Mouse (Mus musculus) myocyte (in vitro differentiated cells): ENCODE data around the gene Avil.

ENCODE experiments used
- CEBPB ChIP-seq: IDR thresholded peaks from 2 replicates; pipeline ENCODE4 v1.6.1; 2011; ENCODE audit warnings: mild to moderate bottlenecking, moderate library complexity; ENCODE audit not compliant: poor library complexity, insufficient read depth, severe bottlenecking
- MAX ChIP-seq: IDR thresholded peaks from one replicate; pipeline ENCODE4 v1.6.1; 2011; ENCODE audit warnings: low read depth, mild to moderate bottlenecking, control low read depth
- MYOD1 ChIP-seq, 3 experiments: IDR thresholded peaks; one replicate each; pipeline ENCODE4 v1.6.1; 2011; ENCODE audit warnings: control low read depth in 2 of 3, low read depth in 2 of 3, mild to moderate bottlenecking in 2 of 3, moderate library complexity in 1 of 3; ENCODE audit not compliant: insufficient read length in 2 of 3, control insufficient read depth in 1 of 3
- MYOG ChIP-seq, 3 experiments: IDR thresholded peaks; one replicate each; pipeline ENCODE4 v1.6.1; 2011; ENCODE audit warnings: control low read depth in 2 of 3, low read depth in 2 of 3, mild to moderate bottlenecking in 2 of 3; ENCODE audit not compliant: insufficient read length in 2 of 3, control insufficient read depth in 1 of 3, insufficient read depth in 1 of 3
- POLR2A ChIP-seq: IDR thresholded peaks from one replicate; pipeline ENCODE4 v1.6.1; 2011; ENCODE audit warnings: low read depth, mild to moderate bottlenecking, control low read depth, moderate library complexity; ENCODE audit not compliant: insufficient read length
- POLR2AphosphoS2 ChIP-seq: IDR thresholded peaks from one replicate; pipeline ENCODE4 v1.6.1; 2011; ENCODE audit warnings: low read depth, control low read depth; ENCODE audit not compliant: insufficient read length
- SRF ChIP-seq: IDR thresholded peaks from one replicate; pipeline ENCODE4 v1.6.1; 2011; ENCODE audit warnings: low read depth; ENCODE audit not compliant: control insufficient read depth, insufficient read length

DNA sequence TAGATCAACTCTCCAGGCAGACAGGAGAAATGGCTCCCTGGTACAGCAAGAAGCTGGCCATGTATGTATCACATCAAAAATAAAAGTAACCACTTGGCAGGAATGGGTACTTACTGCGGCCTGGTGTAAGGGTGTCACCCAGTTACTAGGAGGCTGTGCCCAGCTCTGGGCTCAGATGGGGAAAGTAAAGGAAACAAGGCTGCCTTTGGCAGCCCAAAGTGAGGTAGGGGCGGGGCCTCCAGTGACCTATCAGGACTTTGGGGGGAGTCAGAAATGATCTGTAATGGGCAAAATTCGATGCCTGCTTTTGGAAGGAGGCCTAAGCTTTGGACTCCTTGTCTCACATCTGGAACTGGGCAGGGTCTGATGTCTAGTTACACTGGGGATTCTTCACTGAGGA is 18.8 kb upstream of the Avil start:
- TF ChIP-seq MYOD1 (IDR thresholded peaks at IDR 0.05; ENCODE audit: control insufficient read depth in 1 of 3, insufficient read length in 2 of 3, low read depth in 2 of 3), result no peak
- no peak for TF ChIP-seq POLR2A
- no peak for TF ChIP-seq CEBPB
- no peak for TF ChIP-seq SRF
- TF ChIP-seq POLR2AphosphoS2, result no peak
- no peak for TF ChIP-seq MAX
- TF ChIP-seq MYOG (IDR thresholded peaks at IDR 0.05; ENCODE audit: control insufficient read depth in 1 of 3, insufficient read depth in 1 of 3, insufficient read length in 2 of 3, low read depth in 2 of 3), result no peak
